ENCODE assay signal across 23 mouse cellular contexts in the genomic region with DNA sequence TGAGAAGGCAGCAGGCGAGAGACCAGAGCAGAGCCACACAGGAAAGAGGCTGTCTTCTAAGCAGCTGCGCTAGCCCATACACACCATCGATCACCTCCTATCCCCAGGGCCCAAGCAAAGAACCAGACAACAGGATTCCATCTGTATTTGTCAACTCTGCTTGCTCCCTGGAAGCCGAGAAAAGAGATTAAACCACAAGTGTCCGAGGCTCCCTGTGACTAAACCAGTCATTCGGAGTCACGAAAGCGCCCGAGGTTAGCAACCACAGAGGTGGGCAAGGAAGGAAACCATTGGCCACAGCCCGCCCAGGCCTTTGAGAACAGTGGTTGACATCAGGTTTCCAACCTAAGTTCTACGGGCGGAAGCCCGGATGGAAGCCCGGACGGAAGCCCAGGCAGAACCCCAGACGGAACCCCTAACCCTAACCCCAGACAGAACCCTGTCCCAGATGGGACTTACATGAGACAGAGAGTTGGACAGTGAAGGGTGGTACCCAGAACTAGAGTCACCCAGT. TPM values are rescaled to one million over a fixed set of nuclear protein-coding genes. Genes with fewer than 3 reads are reported as not detected.
A peak's percentile ranks its signal among the peaks of the same experiment; 100 is the strongest.
DNase-seq lines count a peak whose midpoint lies in the region; ATAC-seq and TF ChIP-seq lines count a peak whose summit lies in the region.
"Had no signal": no experiment of that assay in that cellular context is flagged by ENCODE, and none has a peak within 500 bp of the region (broad histone marks: within the 10 kb centered on the region; RNA-seq: fewer than 3 reads in every experiment).

No protein-coding gene starts in this region.

- DNase-seq in heart, embryonic 10.5 days (ENCODE audit: low spot score): no peak
- DNase-seq in heart, adult 11 months: no peak
- peak; percentile 20 for DNase-seq in 3134 (ENCODE audit: extremely low read depth, insufficient read length, low spot score)
- no peak for DNase-seq in embryonic facial prominence, embryonic 10.5 days (ENCODE audit: low spot score)
- no peak for DNase-seq in limb, embryonic 14.5 days (ENCODE audit: low spot score)
- no peak for DNase-seq in cerebellum, postnatal 4 days (ENCODE audit: low spot score in 2 of 2)
- DNase-seq: adrenal gland, adult 2 months; cerebellum, adult 18-20 months; gastrocnemius, postnatal 14 days; heart, adult 2 months; kidney, adult 11 months; lung, adult 18-20 months; lung, postnatal 14 days; midbrain, embryonic 14.5 days; spleen, adult 18-20 months had no signal

- 0 out of 2 replicates have a peak overlapping the region, but pooled peaks have one; percentile 16 for H3K27ac ChIP-seq in heart, embryonic 10.5 days
- peak overlapping the region; percentile 44; the same call in 1 of the 2 replicates for H3K27ac ChIP-seq in embryonic facial prominence, embryonic 10.5 days (replicated peaks)
- no peak overlapping the region for H3K27ac ChIP-seq in limb, embryonic 14.5 days (replicated peaks; ENCODE audit: low read depth, low read length)
- H3K27ac ChIP-seq in kidney, embryonic 16.5 days (ENCODE audit: low read length): no peak overlapping the region
- H3K27ac ChIP-seq in forebrain, embryonic 12.5 days: no peak overlapping the region
- H3K27ac ChIP-seq: embryonic facial prominence, embryonic 15.5 days; forebrain, embryonic 15.5 days; heart, adult 2 months; liver, embryonic 12.5 days had no signal

- H3K9ac ChIP-seq in limb, embryonic 14.5 days (ENCODE audit: low read depth, low read length, severe bottlenecking): no peak overlapping the region
- no peak overlapping the region for H3K9ac ChIP-seq in kidney, embryonic 16.5 days (replicated peaks; ENCODE audit: low read length)
- no peak overlapping the region for H3K9ac ChIP-seq in forebrain, embryonic 12.5 days
- H3K9ac ChIP-seq: embryonic facial prominence, embryonic 15.5 days; forebrain, embryonic 15.5 days; liver, embryonic 12.5 days had no signal

- TF ChIP-seq POLR2A in limb, embryonic 14.5 days (IDR thresholded peaks at IDR 0.05; ENCODE audit: borderline replicate concordance, extremely low read depth, insufficient read depth, insufficient read length): no peak

- no peak overlapping the region for H3K4me3 ChIP-seq in heart, embryonic 10.5 days
- no peak overlapping the region for H3K4me3 ChIP-seq in embryonic facial prominence, embryonic 10.5 days
- no peak overlapping the region for H3K4me3 ChIP-seq in limb, embryonic 14.5 days (replicated peaks; ENCODE audit: low read length)
- H3K4me3 ChIP-seq in kidney, embryonic 16.5 days (ENCODE audit: low read length): no peak overlapping the region
- H3K4me3 ChIP-seq in forebrain, embryonic 12.5 days (replicated peaks): no peak overlapping the region
- H3K4me3 ChIP-seq: embryonic facial prominence, embryonic 15.5 days; forebrain, embryonic 15.5 days; heart, adult 2 months; liver, embryonic 12.5 days; myocyte had no signal

- peaks cover 70% of the 10 kb centered on the region for H3K4me1 ChIP-seq in heart, embryonic 10.5 days
- H3K4me1 ChIP-seq in embryonic facial prominence, embryonic 10.5 days: peaks cover 75% of the 10 kb centered on the region
- peaks cover 26% of the 10 kb centered on the region for H3K4me1 ChIP-seq in limb, embryonic 14.5 days (ENCODE audit: control insufficient read depth, insufficient read depth, low read length)
- H3K4me1 ChIP-seq in kidney, embryonic 16.5 days (ENCODE audit: insufficient read depth, low read length): peaks cover 34% of the 10 kb centered on the region
- peaks cover 16% of the 10 kb centered on the region for H3K4me1 ChIP-seq in forebrain, embryonic 12.5 days

- peak; percentile 38; the same call in 1 of the 2 replicates for ATAC-seq in limb, embryonic 14.5 days (ENCODE audit: low FRiP score, low read depth)
- no peak for ATAC-seq in kidney, embryonic 16.5 days (ENCODE audit: low FRiP score, low TSS enrichment)
- ATAC-seq in forebrain, embryonic 12.5 days (ENCODE audit: low FRiP score): no peak
- ATAC-seq: forebrain, embryonic 15.5 days; hindbrain, embryonic 16.5 days; liver, embryonic 12.5 days had no signal

- no peaks in the 10 kb centered on the region for H3K27me3 ChIP-seq in heart, embryonic 10.5 days (ENCODE audit: insufficient read depth, poor library complexity, severe bottlenecking)
- peaks cover 7% of the 10 kb centered on the region; the same call in 1 of the 2 replicates for H3K27me3 ChIP-seq in embryonic facial prominence, embryonic 10.5 days (replicated peaks; ENCODE audit: low read depth, poor library complexity, severe bottlenecking)
- H3K27me3 ChIP-seq in limb, embryonic 14.5 days (ENCODE audit: control insufficient read depth, insufficient read depth, low read length): no peaks in the 10 kb centered on the region
- H3K27me3 ChIP-seq in kidney, embryonic 16.5 days (ENCODE audit: insufficient read depth, low read length): no peaks in the 10 kb centered on the region
- no peaks in the 10 kb centered on the region for H3K27me3 ChIP-seq in forebrain, embryonic 12.5 days
- H3K27me3 ChIP-seq: embryonic facial prominence, embryonic 15.5 days; forebrain, embryonic 15.5 days had no signal

- H3K4me2 ChIP-seq in limb, embryonic 14.5 days (replicated peaks; ENCODE audit: low read depth, low read length, severe bottlenecking): no peak overlapping the region
- H3K4me2 ChIP-seq in kidney, embryonic 16.5 days (replicated peaks; ENCODE audit: low read depth, low read length): no peak overlapping the region
- no peak overlapping the region for H3K4me2 ChIP-seq in forebrain, embryonic 12.5 days
- H3K4me2 ChIP-seq: embryonic facial prominence, embryonic 15.5 days; forebrain, embryonic 15.5 days; liver, embryonic 12.5 days had no signal

- 81% methylated on average over 16 of the region's 16 CpGs for WGBS in heart, embryonic 10.5 days
- 88% methylated on average over 16 of the region's 16 CpGs for WGBS in embryonic facial prominence, embryonic 10.5 days
- WGBS in limb, embryonic 14.5 days: 80% methylated on average over 16 of the region's 16 CpGs
- WGBS in kidney, embryonic 16.5 days: 79% methylated on average over 16 of the region's 16 CpGs
- 90% methylated on average over 16 of the region's 16 CpGs for WGBS in forebrain, embryonic 12.5 days

- H3K9me3 ChIP-seq in heart, embryonic 10.5 days: no peaks in the 10 kb centered on the region
- H3K9me3 ChIP-seq in embryonic facial prominence, embryonic 10.5 days: no peaks in the 10 kb centered on the region
- no peaks in the 10 kb centered on the region for H3K9me3 ChIP-seq in limb, embryonic 14.5 days (ENCODE audit: control insufficient read depth, low read length)
- no peaks in the 10 kb centered on the region for H3K9me3 ChIP-seq in kidney, embryonic 16.5 days (ENCODE audit: low read length)
- no peaks in the 10 kb centered on the region for H3K9me3 ChIP-seq in forebrain, embryonic 12.5 days
- H3K9me3 ChIP-seq: embryonic facial prominence, embryonic 15.5 days; forebrain, embryonic 15.5 days; G1E; liver, embryonic 12.5 days had no signal

- H3K36me3 ChIP-seq in heart, embryonic 10.5 days: no peaks in the 10 kb centered on the region
- H3K36me3 ChIP-seq in embryonic facial prominence, embryonic 10.5 days (replicated peaks): no peaks in the 10 kb centered on the region
- no peaks in the 10 kb centered on the region for H3K36me3 ChIP-seq in limb, embryonic 14.5 days (ENCODE audit: control insufficient read depth, insufficient read depth, low read length)
- no peaks in the 10 kb centered on the region for H3K36me3 ChIP-seq in kidney, embryonic 16.5 days (ENCODE audit: insufficient read depth, low read length)
- no peaks in the 10 kb centered on the region for H3K36me3 ChIP-seq in forebrain, embryonic 12.5 days (replicated peaks)
- H3K36me3 ChIP-seq: embryonic facial prominence, embryonic 15.5 days; forebrain, embryonic 15.5 days; G1E; liver, embryonic 12.5 days had no signal

RNA-seq across cellular contexts. Expression of a gene that starts 32.4 kb away (rescaled TPM):
- polyA plus RNA-seq in heart, embryonic 10.5 days (2016; fragmentation: Nextera tagmentation; extraction: Ambion mirVana): 8.3 and 8.6 TPM in 2 replicates
- polyA plus RNA-seq in embryonic facial prominence, embryonic 10.5 days (2016; fragmentation: Nextera tagmentation; extraction: Ambion mirVana): 2.6 and 2.8 TPM in 2 replicates
- polyA plus RNA-seq in limb, embryonic 14.5 days (2012; rRNA removed): 9.1 and 10.6 TPM in 2 replicates
- 5.1 and 5.9 TPM in 2 replicates for polyA plus RNA-seq in limb, embryonic 14.5 days (2014; fragmentation: Nextera tagmentation; extraction: Ambion mirVana)
- polyA plus RNA-seq in kidney, embryonic 16.5 days (2015; fragmentation: Nextera tagmentation; extraction: Ambion mirVana): 3.5 and 3.7 TPM in 2 replicates
- 3.5 and 4.0 TPM in 2 replicates for polyA plus RNA-seq in forebrain, embryonic 12.5 days (2016; fragmentation: Nextera tagmentation; extraction: Ambion mirVana)
- polyA plus RNA-seq: G1E had no signal

Comparison
In these comparisons a context has a peak if more than half of its experiments do, and no peak if none do; other contexts are left out.
1. H3K27ac ChIP-seq: peak in heart, embryonic 10.5 days (single experiment) and embryonic facial prominence, embryonic 10.5 days (single experiment); none in limb, embryonic 14.5 days (single experiment), kidney, embryonic 16.5 days (single experiment) and forebrain, embryonic 12.5 days (single experiment).